Mouse (Mus musculus) kidney, postnatal 14 days (tissue): ENCODE measurements at regions not wholly inside any gene's neighbourhood (a gene's known extent, or its start where the extent isn't known, plus 50 kb on each side); places are given as distances from the start of the nearest gene placed in this dataset.

Source experiments
- DNase-seq: peaks from one replicate; pipeline ENCODE4 v3.0.0; 2022; ENCODE audit warnings: mixed read lengths

- DNase-seq = no peak
Measured at GRCm38 (mm10) chr2:47053689-47054088, 1760.2 kb upstream of the Acvr2a start.

- no peak for DNase-seq
Measured at GRCm38 (mm10) chr2:47074191-47074590, 1739.7 kb upstream of the Acvr2a start.

- no peak for DNase-seq
Measured at GRCm38 (mm10) chr2:47075225-47075624, 1738.7 kb upstream of the Acvr2a start.

- peak; percentile 59 for DNase-seq
Measured at GRCm38 (mm10) chr2:47088635-47089034, 1725.3 kb upstream of the Acvr2a start.

GRCm38 (mm10) chr2:47095993-47096392, 1717.9 kb upstream of the Acvr2a start:
- no peak for DNase-seq

- DNase-seq = no peak
Measured at GRCm38 (mm10) chr2:47139435-47139834, 1674.5 kb upstream of the Acvr2a start.

GRCm38 (mm10) chr2:47184067-47184802, 1629.7 kb upstream of the Acvr2a start:
- no peak for DNase-seq
